Mouse (Mus musculus): ENCODE results near the gene Rps24.
A peak's percentile ranks its signal among the peaks of the same experiment; 100 is the strongest.

Rps24 gene

DNA sequence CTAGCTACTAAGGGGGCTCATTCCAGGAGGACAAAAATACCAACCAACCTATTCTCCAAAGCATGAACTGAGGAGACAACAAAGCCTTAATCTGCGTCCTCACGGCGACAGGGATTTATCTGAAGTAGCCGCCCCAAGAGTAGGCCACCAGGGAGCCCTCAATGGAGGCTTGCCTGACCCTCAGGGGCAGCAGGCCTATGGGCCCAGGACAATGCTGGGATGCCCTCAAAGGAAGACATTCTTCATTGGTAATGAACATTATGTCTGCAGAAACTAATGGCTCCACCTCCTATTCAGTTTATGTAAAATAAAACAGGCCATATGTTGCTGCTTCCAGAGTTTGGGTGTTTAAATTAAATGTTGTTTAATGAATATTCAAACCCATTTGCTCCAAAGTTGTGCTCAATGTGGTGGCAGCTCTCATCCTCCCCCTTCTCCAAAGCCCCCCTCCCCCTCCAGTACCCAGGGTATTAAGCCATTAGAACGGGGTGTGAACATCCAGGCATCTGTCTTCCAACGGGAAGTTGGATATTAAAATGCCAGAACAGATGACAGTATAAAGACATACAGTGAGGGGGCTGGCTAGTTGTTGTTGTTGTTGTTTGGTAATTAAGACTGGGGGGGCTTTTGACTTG, 25.7 kb downstream of the Rps24 start:
- no peak for DNase-seq

DNA sequence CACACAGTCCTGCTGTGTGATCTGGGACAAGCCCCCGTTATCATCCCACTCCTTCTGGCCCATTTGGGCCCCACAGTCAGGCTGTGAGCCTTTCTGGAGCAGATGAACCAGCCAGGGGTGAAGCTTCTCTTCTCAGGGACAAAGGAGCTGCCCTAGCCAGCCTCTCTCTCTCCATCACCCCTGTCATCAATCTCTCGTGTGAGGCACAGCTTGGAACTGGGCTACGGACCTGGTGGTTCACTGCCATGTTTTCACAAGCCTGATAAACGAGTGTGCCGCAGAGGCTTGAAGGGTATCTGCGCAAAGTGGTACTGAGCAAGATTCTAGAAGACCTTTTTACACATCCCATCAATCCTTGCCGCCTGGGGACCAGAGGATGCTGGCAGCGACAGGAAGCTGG, 34.7 kb downstream of the Rps24 start:
- DNase-seq, result no peak

DNA sequence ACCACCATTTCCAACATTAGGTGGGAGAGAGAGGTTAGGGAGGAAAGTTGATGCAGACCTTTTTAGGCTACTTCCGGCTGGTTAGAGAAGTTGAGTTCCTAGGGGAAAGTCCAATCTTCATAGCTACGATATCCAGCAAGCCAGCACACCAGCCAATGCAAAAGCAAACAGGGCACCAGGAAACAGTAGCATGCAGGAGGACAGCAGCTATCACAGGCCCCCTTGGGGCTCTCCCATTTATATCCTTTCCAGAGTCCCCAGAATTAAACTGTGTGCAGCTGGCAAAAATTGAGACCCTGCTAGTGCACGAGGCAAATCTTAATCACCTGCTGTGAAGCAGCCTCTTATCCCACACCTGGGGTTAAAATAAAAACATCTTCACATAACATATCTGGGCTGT, 38.2 kb downstream of the Rps24 start:
- no peak for DNase-seq

GRCm38 (mm10) chr14:24525677-24526415, 38.9 kb downstream of the Rps24 start:
- no peak for DNase-seq

- DNase-seq, result no peak
Measured at GRCm38 (mm10) chr14:24526440-24526839, 39.5 kb downstream of the Rps24 start.

GRCm38 (mm10) chr14:24530228-24530627, 43.3 kb downstream of the Rps24 start:
- DNase-seq, result no peak

- DNase-seq, result no peak
Measured at GRCm38 (mm10) chr14:24534865-24535545, 48.1 kb downstream of the Rps24 start.

DNA sequence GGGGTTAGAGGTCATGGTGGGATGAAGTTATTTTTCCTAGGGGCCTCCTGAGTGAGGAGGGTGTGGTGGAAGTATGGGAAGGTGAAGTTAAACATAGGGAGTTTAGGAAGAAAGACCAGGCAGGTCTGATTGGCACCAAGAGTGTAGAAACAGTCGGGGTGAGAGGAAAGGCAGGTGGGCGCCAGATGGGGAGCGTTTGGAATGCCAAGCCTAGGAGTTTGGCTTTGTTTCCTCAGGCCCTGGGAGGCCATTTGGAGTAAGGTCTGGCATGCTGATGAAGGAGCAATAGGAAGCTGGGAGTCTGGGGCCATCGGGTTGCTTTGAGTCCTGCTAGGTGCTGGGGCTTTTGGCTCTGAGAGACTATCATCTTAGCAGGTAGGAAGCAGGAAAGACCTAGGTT, 56.0 kb downstream of the Rps24 start:
- peak; percentile 73 to 76 for DNase-seq

- DNase-seq, result peak; percentile 26 to 37
Measured at GRCm38 (mm10) chr14:24544057-24544456, 57.1 kb downstream of the Rps24 start.
